Mouse (Mus musculus): ENCODE data around the gene Hacd4. TPM values are rescaled to one million over a fixed set of nuclear protein-coding genes. Genes with fewer than 3 reads are reported as not detected.

Hacd4 gene
- polyA plus RNA-seq, 1 experiment from 2014 or later: 7.8 TPM

- H3K4me3 ChIP-seq (ENCODE audit: low read length): no peak overlapping the region
- H3K36me3 ChIP-seq (ENCODE audit: control insufficient read depth, insufficient read depth): no peaks in the 10 kb centered on the region
- no peak overlapping the region for H3K4me2 ChIP-seq (ENCODE audit: low read depth, low read length)
Observed at GRCm38 (mm10) chr4:88462981-88463646, 24.4 kb upstream of the Hacd4 start.

GRCm38 (mm10) chr4:88462501-88462900, 23.8 kb upstream of the Hacd4 start:
- no peaks in the 10 kb centered on the region for H3K36me3 ChIP-seq (ENCODE audit: control insufficient read depth, insufficient read depth)
- H3K4me2 ChIP-seq (ENCODE audit: low read depth, low read length): no peak overlapping the region
- H3K4me1 ChIP-seq (ENCODE audit: control insufficient read depth, insufficient read depth, low read length): 0 out of 2 replicates have a peak, but pooled peaks cover 2% of the 10 kb centered on the region
- no peaks in the 10 kb centered on the region for H3K9me3 ChIP-seq (replicated peaks; ENCODE audit: control insufficient read depth, low read length)
- no peak overlapping the region for H3K9ac ChIP-seq (ENCODE audit: low read length)
- 82% methylated on average over 1 of the region's 1 CpGs for WGBS
- no peaks in the 10 kb centered on the region for H3K27me3 ChIP-seq (ENCODE audit: control insufficient read depth, insufficient read depth, low read length)
- no peak for ATAC-seq (replicated peaks; ENCODE audit: extremely low read depth, insufficient read depth, low FRiP score)
- no peak overlapping the region for H3K27ac ChIP-seq (ENCODE audit: low read length)
- H3K4me3 ChIP-seq (ENCODE audit: low read length): no peak overlapping the region

More at GRCm38 (mm10) chr4:88462981-88463646, 24.4 kb upstream of the Hacd4 start:
- Histone ChIP-seq H3K4me1 (ENCODE audit: control insufficient read depth, insufficient read depth, low read length) (0 out of 2 replicates have a peak, but pooled peaks cover 2% of the 10 kb centered on the region), H3K9me3 (replicated peaks; ENCODE audit: control insufficient read depth, low read length) (no peaks in the 10 kb centered on the region), H3K9ac (ENCODE audit: low read length) (no peak overlapping the region), H3K27me3 (ENCODE audit: control insufficient read depth, insufficient read depth, low read length) (no peaks in the 10 kb centered on the region), H3K27ac (ENCODE audit: low read length) (no peak overlapping the region)
- WGBS: 51% methylated on average over 8 of the region's 8 CpGs
- ATAC-seq (replicated peaks; ENCODE audit: extremely low read depth, insufficient read depth, low FRiP score): no peak

- no peaks in the 10 kb centered on the region for H3K36me3 ChIP-seq (ENCODE audit: control insufficient read depth, insufficient read depth)
- no peak overlapping the region for H3K4me2 ChIP-seq (ENCODE audit: low read depth, low read length)
- no peaks in the 10 kb centered on the region for H3K9me3 ChIP-seq (replicated peaks; ENCODE audit: control insufficient read depth, low read length)
- 0 out of 2 replicates have a peak, but pooled peaks cover 2% of the 10 kb centered on the region for H3K4me1 ChIP-seq (ENCODE audit: control insufficient read depth, insufficient read depth, low read length)
- H3K27ac ChIP-seq (ENCODE audit: low read length): no peak overlapping the region
- H3K9ac ChIP-seq (ENCODE audit: low read length): no peak overlapping the region
- WGBS: 60% methylated on average over 2 of the region's 2 CpGs
- H3K27me3 ChIP-seq (ENCODE audit: control insufficient read depth, insufficient read depth, low read length): no peaks in the 10 kb centered on the region
- no peak for ATAC-seq (replicated peaks; ENCODE audit: extremely low read depth, insufficient read depth, low FRiP score)
- no peak overlapping the region for H3K4me3 ChIP-seq (ENCODE audit: low read length)
Observed at GRCm38 (mm10) chr4:88461315-88461714, 22.6 kb upstream of the Hacd4 start.

GRCm38 (mm10) chr4:88458673-88459072, 19.9 kb upstream of the Hacd4 start:
- Histone ChIP-seq H3K4me1 (ENCODE audit: control insufficient read depth, insufficient read depth, low read length) (0 out of 2 replicates have a peak, but pooled peaks cover 2% of the 10 kb centered on the region), H3K27ac (ENCODE audit: low read length) (no peak overlapping the region), H3K4me2 (ENCODE audit: low read depth, low read length) (no peak overlapping the region), H3K9ac (ENCODE audit: low read length) (no peak overlapping the region), H3K27me3 (ENCODE audit: control insufficient read depth, insufficient read depth, low read length) (no peaks in the 10 kb centered on the region), H3K36me3 (ENCODE audit: control insufficient read depth, insufficient read depth) (no peaks in the 10 kb centered on the region), H3K9me3 (replicated peaks; ENCODE audit: control insufficient read depth, low read length) (no peaks in the 10 kb centered on the region), H3K4me3 (ENCODE audit: low read length) (no peak overlapping the region)
- no peak for ATAC-seq (replicated peaks; ENCODE audit: extremely low read depth, insufficient read depth, low FRiP score)
- WGBS: 70% methylated on average over 2 of the region's 2 CpGs

- no peaks in the 10 kb centered on the region for H3K4me1 ChIP-seq (ENCODE audit: control insufficient read depth, insufficient read depth, low read length)
- no peaks in the 10 kb centered on the region for H3K36me3 ChIP-seq (ENCODE audit: control insufficient read depth, insufficient read depth)
- no peak overlapping the region for H3K9ac ChIP-seq (ENCODE audit: low read length)
- no peak for ATAC-seq (replicated peaks; ENCODE audit: extremely low read depth, insufficient read depth, low FRiP score)
- H3K4me2 ChIP-seq (ENCODE audit: low read depth, low read length): no peak overlapping the region
- no peak overlapping the region for H3K27ac ChIP-seq (ENCODE audit: low read length)
- no peak overlapping the region for H3K4me3 ChIP-seq (ENCODE audit: low read length)
- 86% methylated on average over 1 of the region's 1 CpGs for WGBS
- no peaks in the 10 kb centered on the region for H3K27me3 ChIP-seq (ENCODE audit: control insufficient read depth, insufficient read depth, low read length)
- no peaks in the 10 kb centered on the region for H3K9me3 ChIP-seq (replicated peaks; ENCODE audit: control insufficient read depth, low read length)
Observed at GRCm38 (mm10) chr4:88458093-88458492, 19.4 kb upstream of the Hacd4 start.

- Histone ChIP-seq H3K4me3 (ENCODE audit: low read length) (no peak overlapping the region), H3K27me3 (ENCODE audit: control insufficient read depth, insufficient read depth, low read length) (no peaks in the 10 kb centered on the region), H3K36me3 (ENCODE audit: control insufficient read depth, insufficient read depth) (no peaks in the 10 kb centered on the region), H3K27ac (ENCODE audit: low read length) (no peak overlapping the region), H3K9ac (ENCODE audit: low read length) (no peak overlapping the region), H3K4me1 (ENCODE audit: control insufficient read depth, insufficient read depth, low read length) (no peaks in the 10 kb centered on the region), H3K9me3 (replicated peaks; ENCODE audit: control insufficient read depth, low read length) (no peaks in the 10 kb centered on the region), H3K4me2 (ENCODE audit: low read depth, low read length) (no peak overlapping the region)
- no peak for ATAC-seq (replicated peaks; ENCODE audit: extremely low read depth, insufficient read depth, low FRiP score)
- WGBS: 83% methylated on average over 1 of the region's 1 CpGs
Observed at GRCm38 (mm10) chr4:88450087-88450765, 11.5 kb upstream of the Hacd4 start.

GRCm38 (mm10) chr4:88448976-88449375, 10.2 kb upstream of the Hacd4 start:
- Histone ChIP-seq H3K27ac (ENCODE audit: low read length) (no peak overlapping the region), H3K4me3 (ENCODE audit: low read length) (no peak overlapping the region), H3K9me3 (replicated peaks; ENCODE audit: control insufficient read depth, low read length) (no peaks in the 10 kb centered on the region), H3K27me3 (ENCODE audit: control insufficient read depth, insufficient read depth, low read length) (no peaks in the 10 kb centered on the region), H3K4me1 (ENCODE audit: control insufficient read depth, insufficient read depth, low read length) (no peaks in the 10 kb centered on the region), H3K4me2 (ENCODE audit: low read depth, low read length) (no peak overlapping the region), H3K36me3 (ENCODE audit: control insufficient read depth, insufficient read depth) (no peaks in the 10 kb centered on the region), H3K9ac (ENCODE audit: low read length) (no peak overlapping the region)
- 28% methylated on average over 2 of the region's 2 CpGs for WGBS
- ATAC-seq (replicated peaks; ENCODE audit: extremely low read depth, insufficient read depth, low FRiP score): no peak

GRCm38 (mm10) chr4:88440814-88441213, 2.1 kb upstream of the Hacd4 start:
- no peak overlapping the region for H3K9ac ChIP-seq (ENCODE audit: low read length)
- H3K27me3 ChIP-seq (ENCODE audit: control insufficient read depth, insufficient read depth, low read length): no peaks in the 10 kb centered on the region
- 83% methylated on average over 7 of the region's 7 CpGs for WGBS
- no peaks in the 10 kb centered on the region for H3K9me3 ChIP-seq (replicated peaks; ENCODE audit: control insufficient read depth, low read length)
- no peaks in the 10 kb centered on the region for H3K36me3 ChIP-seq (ENCODE audit: control insufficient read depth, insufficient read depth)
- H3K4me3 ChIP-seq (ENCODE audit: low read length): no peak overlapping the region
- no peak for ATAC-seq (replicated peaks; ENCODE audit: extremely low read depth, insufficient read depth, low FRiP score)
- H3K4me2 ChIP-seq (ENCODE audit: low read depth, low read length): no peak overlapping the region
- no peak overlapping the region for H3K27ac ChIP-seq (ENCODE audit: low read length)
- peaks cover 18% of the 10 kb centered on the region for H3K4me1 ChIP-seq (ENCODE audit: control insufficient read depth, insufficient read depth, low read length)

GRCm38 (mm10) chr4:88439669-88440123, 968 bp upstream of the Hacd4 start:
- Histone ChIP-seq H3K9ac (ENCODE audit: low read length) (no peak overlapping the region), H3K27ac (ENCODE audit: low read length) (no peak overlapping the region), H3K4me1 (ENCODE audit: control insufficient read depth, insufficient read depth, low read length) (peaks cover 18% of the 10 kb centered on the region), H3K27me3 (ENCODE audit: control insufficient read depth, insufficient read depth, low read length) (no peaks in the 10 kb centered on the region), H3K4me3 (ENCODE audit: low read length) (no peak overlapping the region), H3K36me3 (ENCODE audit: control insufficient read depth, insufficient read depth) (no peaks in the 10 kb centered on the region), H3K4me2 (ENCODE audit: low read depth, low read length) (no peak overlapping the region), H3K9me3 (replicated peaks; ENCODE audit: control insufficient read depth, low read length) (no peaks in the 10 kb centered on the region)
- WGBS: 63% methylated on average over 6 of the region's 6 CpGs
- no peak for ATAC-seq (replicated peaks; ENCODE audit: extremely low read depth, insufficient read depth, low FRiP score)

Data from heart, embryonic 16.5 days (tissue).